Mouse (Mus musculus) layer of hippocampus, postnatal 36 days (tissue): ENCODE measurements around the gene Trp53. TPM values are rescaled to one million over a fixed set of nuclear protein-coding genes. Genes with fewer than 3 reads are reported as not detected.
A peak's percentile ranks its signal among the peaks of the same experiment; 100 is the strongest.

Experiments used
- DNase-seq, 2 experiments: peaks; one replicate each; pipeline ENCODE4 v3.0.0; 2022
- total RNA-seq, 2 experiments: library from RNA; stranded (reverse); gene quantifications; 2 replicates each; pipeline ENCODE4 v1.2.3; 2021

Trp53 gene
- total RNA-seq, 2 experiments from 2014 or later, result 25.4 to 27.4 TPM

- no peak for DNase-seq
Observed at GRCm38 (mm10) chr11:69560896-69561854, 19.0 kb upstream of the Trp53 start.

DNA sequence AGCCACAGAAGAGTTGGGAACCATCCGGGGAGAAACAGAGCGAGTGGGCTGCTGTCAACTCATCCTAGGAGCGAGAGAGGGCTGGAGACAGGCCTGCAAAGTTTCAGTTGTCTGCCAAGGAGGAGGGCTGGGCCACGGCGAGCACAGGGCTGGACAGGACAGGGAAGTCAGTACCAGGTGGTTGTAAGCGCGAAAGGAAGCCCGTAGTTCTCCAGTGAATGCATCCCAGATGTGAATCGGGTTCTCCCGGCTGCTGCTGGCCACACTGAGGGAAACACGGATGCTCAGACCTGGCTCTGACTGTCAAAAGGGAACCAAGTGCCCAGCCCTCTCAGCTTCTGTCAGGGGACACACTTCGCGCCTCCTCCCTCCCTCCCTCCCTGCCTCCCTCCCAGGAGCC lies 16.8 kb upstream of the Trp53 start:
- DNase-seq, result no peak

- no peak for DNase-seq
Observed at GRCm38 (mm10) chr11:69564391-69564790, 15.8 kb upstream of the Trp53 start.

- no peak for DNase-seq
Observed at GRCm38 (mm10) chr11:69565131-69565530, 15.0 kb upstream of the Trp53 start.

- DNase-seq, result no peak
Observed at GRCm38 (mm10) chr11:69575220-69575619, 4.9 kb upstream of the Trp53 start.

DNA sequence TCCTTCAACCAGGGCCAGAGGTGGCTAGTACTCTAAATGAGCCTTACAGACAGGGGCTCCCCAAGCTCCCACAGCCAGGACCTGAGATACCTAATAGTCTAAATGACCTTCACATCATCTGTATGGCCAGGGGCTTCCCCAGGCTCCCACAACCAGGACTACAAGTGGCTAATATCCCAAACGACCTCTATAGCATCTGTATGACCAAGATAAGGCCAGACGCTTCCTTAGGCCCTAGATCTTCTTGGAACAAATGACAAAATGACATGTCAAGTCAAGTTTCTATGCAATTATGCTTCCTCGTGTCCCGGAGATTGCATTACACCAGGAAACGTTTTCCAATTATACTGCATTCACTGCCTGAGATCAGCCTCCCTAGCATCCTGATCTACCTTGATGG lies 3.9 kb upstream of the Trp53 start:
- no peak for DNase-seq

DNA sequence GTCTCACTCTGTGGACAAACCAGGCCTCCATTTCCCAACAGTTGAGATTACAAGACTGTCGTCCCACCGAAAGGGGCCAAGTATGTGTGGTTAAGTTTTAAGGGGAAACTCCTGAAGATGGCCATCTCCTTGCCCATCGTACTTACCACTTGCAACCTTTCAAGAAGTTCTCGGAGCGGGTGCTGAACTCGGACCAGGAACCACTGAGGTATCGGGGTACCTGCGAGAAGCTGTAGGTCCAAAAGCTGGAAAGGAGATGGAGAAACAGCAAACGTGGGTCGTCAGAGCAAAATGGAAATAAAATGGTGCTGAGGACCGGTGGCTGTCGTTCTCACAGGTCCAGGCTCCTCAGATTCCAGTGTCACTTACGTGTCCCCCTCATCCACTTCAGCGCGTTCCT lies 1.9 kb upstream of the Trp53 start:
- DNase-seq, result no peak

DNA sequence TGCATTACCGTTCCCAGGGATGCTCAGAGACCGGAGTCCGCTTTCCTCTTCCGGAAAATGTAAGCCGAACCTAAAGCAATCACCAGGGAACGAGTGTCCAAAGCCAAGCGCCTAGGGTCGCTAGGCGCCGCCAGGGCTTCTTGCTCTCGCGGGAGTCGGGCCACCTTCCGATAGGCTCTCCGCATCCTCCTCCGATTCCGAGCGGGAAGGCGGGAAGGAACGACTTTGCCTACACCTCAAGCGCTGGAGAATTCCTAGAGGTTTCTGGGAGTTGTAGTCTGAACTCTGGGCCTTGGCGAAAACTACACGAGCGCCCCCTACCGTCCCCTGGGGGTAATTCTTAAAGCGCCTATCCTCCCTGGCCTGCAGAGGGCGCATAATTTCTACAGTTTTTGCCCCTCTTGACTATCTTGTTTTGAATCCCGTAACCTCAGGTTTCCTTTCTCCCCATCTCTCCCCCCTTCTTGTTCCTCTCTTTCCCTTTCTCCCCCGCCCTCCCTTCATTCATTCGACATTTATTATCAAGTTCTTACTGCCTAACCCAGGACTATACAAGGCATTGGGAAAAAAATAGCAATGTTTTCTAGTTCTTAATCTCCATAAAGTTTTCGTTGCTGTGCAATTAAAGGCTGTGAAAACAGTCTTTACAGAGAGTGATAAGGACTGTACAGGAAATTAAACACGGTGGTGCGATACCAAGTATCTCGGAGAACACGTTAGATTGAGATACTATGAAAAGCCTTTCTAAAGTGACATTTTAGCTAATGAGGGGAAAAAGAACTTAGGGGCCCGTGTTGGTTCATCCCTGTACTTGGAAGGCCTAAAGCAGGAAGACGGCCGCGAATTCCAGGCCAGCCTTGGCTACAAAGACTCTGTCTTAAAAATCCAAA lies 786 bp upstream of the Trp53 start:
- peak; percentile 97 to 99 for DNase-seq

DNA sequence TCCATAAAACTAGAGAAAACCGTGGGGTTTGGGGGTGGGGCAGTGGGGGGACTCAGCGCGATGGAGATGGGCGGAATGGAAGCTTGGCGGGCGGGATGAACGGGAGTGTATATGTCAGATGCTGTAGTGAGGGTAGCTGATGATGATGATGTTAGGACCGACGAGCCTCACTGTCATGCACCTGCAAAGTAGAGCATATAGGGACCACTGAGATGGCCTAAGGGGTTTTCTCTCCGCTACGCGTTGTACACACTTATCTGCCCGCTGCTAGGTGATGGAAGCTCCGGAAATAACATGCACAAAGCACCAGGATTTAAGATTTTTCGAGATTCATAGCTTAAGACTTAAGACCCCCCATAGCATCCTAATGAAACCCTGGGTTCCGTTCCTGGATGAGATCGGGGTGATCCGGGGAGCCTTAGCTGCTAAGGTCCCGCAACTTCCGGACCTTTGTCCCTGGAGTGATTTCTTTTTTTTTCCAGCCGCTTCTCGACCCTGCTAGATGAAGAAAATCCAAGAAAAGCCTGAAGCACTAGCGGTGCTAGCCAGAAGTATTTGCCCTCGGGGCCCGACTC lies 500 bp downstream of the Trp53 start:
- peak in 1 of 2 experiments; percentile 25 for DNase-seq

GRCm38 (mm10) chr11:69581147-69581688 lies 1.1 kb downstream of the Trp53 start:
- DNase-seq, result peak; percentile 91

DNA sequence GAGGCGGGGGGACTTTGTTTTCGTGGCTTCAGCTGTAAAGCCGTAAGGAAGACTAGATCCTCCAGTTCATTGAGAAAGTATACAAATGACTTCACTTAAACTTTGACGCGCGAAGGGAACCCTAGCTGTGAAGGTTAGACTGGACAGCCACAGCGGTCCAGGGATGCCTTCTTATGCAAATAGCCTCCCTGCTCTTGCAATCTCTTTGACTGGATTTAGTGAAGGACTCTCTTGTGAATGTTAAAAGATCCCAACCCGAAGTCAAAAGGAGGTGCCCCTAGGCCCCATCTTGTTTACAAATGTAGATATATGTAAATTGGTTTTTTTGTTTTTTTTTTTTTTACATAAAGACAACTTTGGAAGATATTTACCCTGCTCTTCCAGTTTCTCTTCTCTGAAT lies 1.7 kb downstream of the Trp53 start:
- DNase-seq, result no peak

- DNase-seq, result no peak
Observed at GRCm38 (mm10) chr11:69582230-69582805, 2.2 kb downstream of the Trp53 start.

GRCm38 (mm10) chr11:69584008-69584407 lies 3.8 kb downstream of the Trp53 start:
- DNase-seq, result no peak

GRCm38 (mm10) chr11:69584937-69585336 lies 4.8 kb downstream of the Trp53 start:
- no peak for DNase-seq

GRCm38 (mm10) chr11:69585718-69586325 lies 5.7 kb downstream of the Trp53 start:
- DNase-seq, result no peak

DNA sequence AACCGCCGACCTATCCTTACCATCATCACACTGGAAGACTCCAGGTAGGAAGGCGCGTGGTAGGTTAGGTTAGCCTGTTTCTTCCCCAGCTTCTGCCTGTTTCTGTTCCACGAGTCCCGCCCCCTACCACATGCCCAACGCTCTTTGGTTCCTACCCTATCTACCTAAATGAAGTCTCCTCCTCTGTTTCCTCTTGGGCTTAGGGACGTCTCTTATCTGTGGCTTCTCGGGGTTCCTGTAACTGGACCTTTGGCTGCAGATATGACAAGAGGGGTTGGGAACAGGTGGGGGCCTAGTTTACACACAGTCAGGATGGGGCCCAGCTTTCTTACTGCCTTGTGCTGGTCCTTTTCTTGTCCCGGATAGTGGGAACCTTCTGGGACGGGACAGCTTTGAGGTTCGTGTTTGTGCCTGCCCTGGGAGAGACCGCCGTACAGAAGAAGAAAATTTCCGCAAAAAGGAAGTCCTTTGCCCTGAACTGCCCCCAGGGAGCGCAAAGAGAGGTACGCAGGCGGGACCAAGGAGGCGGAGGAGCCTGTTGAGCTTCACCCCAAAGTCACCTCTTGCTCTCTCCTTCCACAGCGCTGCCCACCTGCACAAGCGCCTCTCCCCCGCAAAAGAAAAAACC lies 9.2 kb downstream of the Trp53 start:
- no peak for DNase-seq

DNA sequence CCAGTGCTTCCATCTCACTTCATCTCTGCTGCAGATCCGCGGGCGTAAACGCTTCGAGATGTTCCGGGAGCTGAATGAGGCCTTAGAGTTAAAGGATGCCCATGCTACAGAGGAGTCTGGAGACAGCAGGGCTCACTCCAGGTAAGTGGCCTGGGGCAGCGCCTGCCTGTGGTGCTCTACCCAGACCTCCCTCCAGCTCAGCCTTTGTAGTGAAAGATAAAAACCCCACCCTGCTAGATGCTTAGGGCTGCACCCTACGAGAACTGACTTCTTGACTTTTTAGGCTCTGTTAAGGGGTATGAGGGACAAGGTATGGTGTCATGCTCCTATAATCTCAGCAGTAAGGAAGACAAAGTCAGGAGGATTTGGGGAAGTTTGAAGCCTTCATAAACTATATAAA lies 10.5 kb downstream of the Trp53 start:
- no peak for DNase-seq

- no peak for DNase-seq
Observed at GRCm38 (mm10) chr11:69591424-69591823, 11.3 kb downstream of the Trp53 start.

GRCm38 (mm10) chr11:69591899-69592637 lies 11.9 kb downstream of the Trp53 start:
- peak; percentile 72 to 82 for DNase-seq

GRCm38 (mm10) chr11:69592799-69593198 lies 12.6 kb downstream of the Trp53 start:
- no peak for DNase-seq

- DNase-seq, result no peak
Observed at GRCm38 (mm10) chr11:69594853-69595252, 14.7 kb downstream of the Trp53 start.
